Mouse (Mus musculus) adrenal gland, adult 8-10 months (tissue): ENCODE data around the gene Ddc. TPM values are rescaled to one million over a fixed set of nuclear protein-coding genes. Genes with fewer than 3 reads are reported as not detected.

Source experiments
- DNase-seq: peaks from one replicate; pipeline ENCODE4 v3.0.0; 2022
- total RNA-seq, 4 experiments: library from RNA; stranded (reverse); gene quantifications; 2 replicates each; pipeline ENCODE4 v1.2.4; 2022

Ddc gene
- total RNA-seq, 4 experiments from 2014 or later, result 75.6 to 147 (median 95.4) TPM

DNA sequence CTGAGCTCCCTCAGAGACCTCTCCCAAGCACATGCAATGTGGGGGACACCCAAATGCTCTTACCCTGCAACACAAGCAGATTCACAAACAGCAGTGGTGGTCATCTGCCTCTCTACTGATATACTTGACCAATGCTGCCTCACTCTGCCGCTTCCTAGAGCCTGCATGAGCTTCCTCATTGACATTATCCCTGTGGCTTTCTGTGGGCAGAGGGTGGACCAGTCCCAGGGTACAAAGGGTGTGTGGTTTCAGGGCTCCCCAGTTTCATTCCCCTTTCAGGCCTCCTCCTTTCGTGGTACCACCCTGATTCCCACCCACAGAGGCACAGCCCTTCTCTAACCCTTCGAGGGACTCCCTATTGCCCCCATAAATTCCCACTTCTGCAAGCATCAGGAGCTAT is 120.7 kb downstream of the Ddc start:
- no peak for DNase-seq

DNA sequence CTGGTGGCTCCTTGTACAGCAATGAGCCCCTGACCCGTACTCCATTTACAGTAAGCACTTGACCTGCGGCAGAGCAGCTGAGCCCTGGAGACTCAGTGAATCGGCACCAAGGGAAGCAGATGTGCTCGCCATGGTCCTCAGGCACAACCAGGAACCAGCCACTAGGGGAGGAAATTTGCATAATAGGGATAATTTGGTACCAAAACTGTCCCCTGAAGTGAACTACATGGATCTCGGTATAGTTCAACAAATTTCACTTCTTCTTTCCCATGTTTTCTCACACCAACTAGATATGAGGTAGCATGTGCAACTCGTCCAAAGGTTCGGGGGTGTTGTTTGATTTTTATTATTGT is 121.1 kb downstream of the Ddc start:
- no peak for DNase-seq

DNA sequence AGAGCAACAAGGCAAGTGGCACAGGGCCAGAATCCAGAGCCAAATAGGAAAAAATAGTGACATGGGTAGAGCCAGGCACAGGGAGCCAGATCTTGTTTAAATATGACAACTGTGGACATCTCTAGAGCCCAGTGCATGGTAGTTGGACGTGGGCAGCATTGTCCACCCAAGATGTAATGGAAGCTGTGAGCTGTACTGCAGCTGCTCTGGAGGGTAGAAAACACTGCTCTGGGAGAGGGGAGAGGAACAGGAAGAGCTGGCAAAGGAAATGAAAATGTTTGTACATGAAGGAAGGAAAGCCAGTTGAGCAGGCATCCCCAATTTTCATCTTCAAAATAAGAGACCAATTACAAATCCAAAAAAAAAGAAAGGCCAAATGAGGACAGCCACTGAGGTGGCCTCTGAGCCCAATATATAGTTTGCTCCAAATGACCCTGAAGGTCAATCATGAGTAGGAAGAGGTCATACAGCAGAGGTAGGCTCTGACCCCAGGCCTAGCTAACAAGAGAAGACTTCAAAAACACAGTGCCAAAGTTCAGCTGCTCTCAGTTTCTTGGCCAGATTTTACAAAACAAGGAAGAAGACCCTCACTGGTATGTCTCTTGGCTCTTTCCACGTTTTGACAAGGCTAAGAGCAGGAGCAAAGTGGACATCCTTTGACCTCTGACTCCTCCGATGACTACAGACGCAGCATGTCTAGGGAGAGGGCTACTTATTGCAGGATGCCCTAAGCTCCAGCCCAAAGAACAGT is 121.7 kb downstream of the Ddc start:
- DNase-seq, result no peak

DNA sequence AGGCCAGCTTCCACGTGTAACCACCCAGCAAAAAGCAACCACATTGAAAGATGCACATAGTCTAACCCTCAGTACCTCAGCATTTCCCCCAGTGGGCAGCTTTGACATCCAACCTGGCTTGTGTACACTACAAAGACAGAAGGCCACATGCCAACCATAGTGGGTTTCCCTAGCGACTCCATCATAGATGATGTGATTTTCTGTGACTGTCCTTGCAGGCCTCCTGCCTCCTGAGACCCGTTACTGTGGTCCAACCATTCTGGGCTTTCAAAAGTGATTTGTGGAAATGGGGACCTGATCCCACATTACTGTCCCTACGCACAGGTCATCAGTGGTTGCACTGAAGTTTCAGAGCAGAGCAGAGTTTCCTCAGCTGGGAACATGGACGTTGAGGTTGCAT is 123.1 kb downstream of the Ddc start:
- no peak for DNase-seq

DNA sequence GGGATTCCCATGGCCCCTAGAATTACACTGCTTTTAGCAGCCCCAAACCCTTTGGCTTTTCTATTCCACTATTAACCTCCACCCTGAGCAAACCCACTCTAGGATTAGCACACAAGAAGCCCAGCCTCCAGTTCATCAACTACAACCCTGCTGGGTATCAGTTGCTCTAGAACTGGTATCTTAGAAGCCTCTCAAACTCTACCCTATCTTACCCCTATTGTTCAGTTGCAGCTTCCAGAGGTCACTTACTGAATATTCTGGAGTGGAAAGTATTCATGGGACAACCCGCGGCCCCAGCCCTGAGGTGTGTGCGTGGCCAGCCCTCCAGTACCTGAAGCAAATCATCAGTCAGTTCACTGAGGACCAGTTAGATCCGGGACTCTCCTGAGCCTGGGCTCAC is 123.6 kb downstream of the Ddc start:
- no peak for DNase-seq

DNA sequence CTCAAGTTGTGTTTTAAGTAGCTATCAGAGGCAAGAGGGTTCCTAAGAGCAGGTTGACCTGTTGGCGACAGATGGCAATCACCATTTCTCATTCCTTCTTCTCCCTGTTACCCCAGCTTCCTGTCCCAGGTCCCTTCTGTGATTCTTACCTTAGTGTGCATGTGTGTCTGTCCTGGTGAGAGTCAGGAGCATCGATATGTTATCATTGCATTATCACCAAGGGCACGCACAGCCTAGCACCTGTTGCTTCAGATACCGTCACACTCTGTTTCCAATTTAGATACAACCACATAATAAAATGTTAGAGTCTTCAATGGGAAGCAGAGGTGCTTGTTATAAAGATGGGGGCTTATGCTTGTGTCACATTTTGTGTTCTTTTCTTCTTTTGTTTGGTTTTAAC is 125.7 kb downstream of the Ddc start:
- DNase-seq, result no peak

DNA sequence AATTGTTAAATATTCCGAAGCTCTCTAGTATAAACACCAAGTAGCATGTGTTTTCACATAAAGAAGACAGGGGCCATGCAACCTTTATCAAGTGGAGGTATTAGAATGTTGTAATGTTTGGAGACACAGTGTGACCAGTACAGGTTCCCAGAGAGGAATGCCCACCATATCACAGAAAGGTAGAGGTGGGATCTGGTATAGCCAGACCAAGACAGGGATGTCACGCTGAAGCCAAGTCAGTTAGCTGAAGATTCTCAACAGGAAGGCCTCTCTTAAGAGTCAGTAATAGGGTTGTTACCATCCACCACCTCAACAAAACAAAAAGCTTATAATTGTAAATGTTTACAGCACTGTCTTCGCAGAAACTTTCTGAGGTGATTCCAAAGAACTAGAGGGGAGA is 127.3 kb downstream of the Ddc start:
- no peak for DNase-seq

DNA sequence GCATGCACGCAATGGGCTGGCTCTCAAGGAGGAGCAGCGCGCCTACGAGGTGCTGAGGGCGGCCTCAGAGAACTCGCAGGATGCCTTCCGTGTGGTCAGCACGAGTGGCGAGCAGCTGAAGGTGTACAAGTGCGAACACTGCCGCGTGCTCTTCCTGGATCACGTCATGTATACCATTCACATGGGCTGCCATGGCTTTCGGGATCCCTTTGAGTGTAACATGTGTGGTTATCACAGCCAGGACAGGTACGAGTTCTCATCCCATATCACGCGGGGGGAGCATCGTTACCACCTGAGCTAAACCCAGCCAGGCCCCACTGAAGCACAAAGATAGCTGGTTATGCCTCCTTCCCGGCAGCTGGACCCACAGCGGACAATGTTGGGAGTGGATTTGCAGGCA is 128.7 kb downstream of the Ddc start:
- DNase-seq, result no peak

DNA sequence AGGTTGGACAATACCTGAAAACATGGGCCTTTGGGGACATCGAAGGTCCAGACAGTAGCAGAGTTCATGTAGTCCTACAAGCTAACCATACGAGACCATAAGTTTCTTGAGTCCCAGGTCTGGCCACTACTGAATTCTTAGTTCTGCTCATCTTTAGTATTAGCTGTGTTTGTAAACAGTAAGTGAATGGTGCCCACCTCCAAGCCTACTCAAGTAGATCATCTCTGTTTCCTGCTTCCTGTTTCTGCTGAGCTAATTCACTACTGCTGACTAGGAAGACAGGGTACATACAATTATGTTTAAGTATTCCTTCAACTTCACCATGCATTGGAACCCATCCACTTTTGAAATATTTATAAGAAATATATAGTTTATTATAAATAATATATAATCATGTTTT is 129.9 kb downstream of the Ddc start:
- DNase-seq, result no peak

DNA sequence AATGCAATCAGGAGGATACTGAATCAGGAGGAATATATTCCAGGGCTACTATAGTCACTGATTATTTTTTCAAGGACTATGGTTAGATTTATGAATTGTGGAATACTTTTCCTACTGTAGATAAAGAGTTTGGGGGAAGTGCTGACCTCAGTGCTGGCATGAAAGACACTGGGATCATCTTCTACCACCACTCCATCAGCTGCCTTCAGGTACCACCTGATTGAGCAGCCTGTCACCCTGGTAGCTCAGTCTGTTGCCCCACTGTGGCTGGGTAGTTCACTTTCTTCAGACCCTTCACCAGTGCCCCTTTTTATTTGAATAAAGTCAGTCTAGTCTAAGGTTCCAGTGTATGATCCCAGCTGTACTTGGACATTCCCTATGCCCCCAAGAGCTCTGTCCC is 131.2 kb downstream of the Ddc start:
- DNase-seq, result no peak

DNA sequence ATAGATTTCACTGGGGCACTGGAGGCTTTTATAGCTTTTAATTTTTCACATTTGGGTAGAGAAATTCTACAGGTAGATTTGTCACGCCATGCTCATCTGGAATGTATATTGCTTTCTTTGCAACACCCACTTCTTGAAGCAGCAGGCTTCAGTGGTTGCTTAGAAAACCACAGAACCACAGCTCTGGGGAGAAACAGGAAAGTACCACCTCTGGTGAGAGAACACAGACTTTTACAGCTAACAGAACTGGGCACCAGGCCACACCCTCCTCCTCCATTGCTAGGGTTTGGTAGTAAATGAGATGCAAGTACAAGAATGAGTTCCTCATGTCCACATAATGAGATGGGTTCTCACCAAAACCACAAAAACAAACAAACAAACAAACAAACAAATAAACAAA is 131.8 kb downstream of the Ddc start:
- DNase-seq, result no peak

DNA sequence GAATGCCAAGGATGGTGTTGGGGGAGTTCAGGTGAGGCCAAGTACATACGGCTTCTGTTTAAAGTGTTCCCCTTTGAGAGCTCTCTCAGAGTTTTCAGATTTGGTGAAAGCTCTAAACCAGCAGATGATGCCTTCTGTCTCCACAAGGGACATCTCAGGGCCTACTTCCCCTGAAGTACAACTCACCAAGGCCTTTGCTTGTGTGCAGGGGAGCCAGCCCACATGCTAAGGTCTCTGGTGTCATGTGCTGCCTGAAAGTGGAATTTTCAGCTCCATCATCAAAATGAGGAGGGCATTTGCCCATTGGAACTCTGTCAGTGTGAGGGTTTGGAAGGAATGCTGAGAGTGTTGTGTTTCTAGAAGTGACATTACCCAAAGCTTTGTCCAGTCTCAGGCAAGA is 132.5 kb downstream of the Ddc start:
- no peak for DNase-seq

Other genes starting within 250 kb of the Ddc start
- 1 to 10 TPM; 2.7 to 6.3 (median 3.7) TPM for gene Ikzf1, start 213.1 kb downstream of the Ddc start, total RNA-seq
- 1 to 10 TPM; 1.3 to 2.8 (median 2.1) TPM for gene Fignl1, start 89.2 kb downstream of the Ddc start, total RNA-seq
- 10 to 100 TPM; 64.1 to 75.4 (median 74.2) TPM for gene Grb10, start 140.5 kb upstream of the Ddc start, total RNA-seq